In genomic region chr4:155217241-155218103, GRCm38 (mm10) we compare ENCODE assay signal across 9 mouse cellular contexts. TPM values are rescaled to one million over a fixed set of nuclear protein-coding genes. Genes with fewer than 3 reads are reported as not detected.
DNase-seq lines count a peak whose midpoint lies in the region; ATAC-seq and TF ChIP-seq lines count a peak whose summit lies in the region.
"Had no signal": no experiment of that assay in that cellular context is flagged by ENCODE, and none has a peak within 500 bp of the region (broad histone marks: within the 10 kb centered on the region; RNA-seq: fewer than 3 reads in every experiment).

No protein-coding gene starts in this region.

- TF ChIP-seq CTCF in bone marrow, adult 2 months (IDR thresholded peaks at IDR 0.05; ENCODE audit: control insufficient read depth, insufficient read depth, low read length) = no peak

- no peak for DNase-seq in forebrain, embryonic 11.5 days (ENCODE audit: low spot score)
- no peak for DNase-seq in forebrain, embryonic 14.5 days (ENCODE audit: low spot score)
- DNase-seq in liver, embryonic 11.5 days (ENCODE audit: low spot score) = no peak
- DNase-seq in naive thymus-derived CD4-positive, alpha-beta T cell, adult 2 months (ENCODE audit: low read depth) = peak; percentile 76
- DNase-seq in left cerebral cortex, adult 8-10 months (ENCODE audit: low spot score in 2 of 2) = no peak
- DNase-seq in right cerebral cortex, adult 18-20 months = no peak

- H3K4me3 ChIP-seq in forebrain, embryonic 11.5 days (ENCODE audit: low read depth, low read length) = no peak overlapping the region
- no peak overlapping the region for H3K4me3 ChIP-seq in forebrain, embryonic 14.5 days (ENCODE audit: low read depth, low read length)
- H3K4me3 ChIP-seq in bone marrow, adult 2 months (replicated peaks; ENCODE audit: control insufficient read depth, low read depth, low read length) = no peak overlapping the region
- no peak overlapping the region for H3K4me3 ChIP-seq in hindbrain, embryonic 13.5 days
- H3K4me3 ChIP-seq in liver, embryonic 11.5 days (ENCODE audit: low read depth, low read length) = no peak overlapping the region

- WGBS in forebrain, embryonic 11.5 days = 79% methylated on average over 12 of the region's 12 CpGs
- 81% methylated on average over 12 of the region's 12 CpGs for WGBS in forebrain, embryonic 14.5 days
- 27% methylated on average over 12 of the region's 12 CpGs for WGBS in bone marrow, adult 2 months
- WGBS in hindbrain, embryonic 13.5 days = 61% methylated on average over 12 of the region's 12 CpGs
- 52% methylated on average over 12 of the region's 12 CpGs for WGBS in liver, embryonic 11.5 days

- H3K36me3 ChIP-seq in forebrain, embryonic 11.5 days (ENCODE audit: control insufficient read depth, insufficient read depth, low read length) = no peaks in the 10 kb centered on the region; the same call in 1 of the 2 replicates
- no peaks in the 10 kb centered on the region for H3K36me3 ChIP-seq in forebrain, embryonic 14.5 days (ENCODE audit: control insufficient read depth, insufficient read depth, low read length)
- no peaks in the 10 kb centered on the region for H3K36me3 ChIP-seq in hindbrain, embryonic 13.5 days
- no peaks in the 10 kb centered on the region for H3K36me3 ChIP-seq in liver, embryonic 11.5 days (ENCODE audit: control insufficient read depth, insufficient read depth, low read length)

- no peak overlapping the region for H3K9ac ChIP-seq in forebrain, embryonic 11.5 days (ENCODE audit: low read length)
- no peak overlapping the region for H3K9ac ChIP-seq in forebrain, embryonic 14.5 days (ENCODE audit: low read length)
- 0 out of 2 replicates have a peak overlapping the region, but pooled peaks have one; percentile 49 for H3K9ac ChIP-seq in hindbrain, embryonic 13.5 days
- no peak overlapping the region for H3K9ac ChIP-seq in liver, embryonic 11.5 days (ENCODE audit: low read depth, low read length)

- H3K27me3 ChIP-seq in forebrain, embryonic 11.5 days (ENCODE audit: control insufficient read depth, insufficient read depth, low read length) = no peaks in the 10 kb centered on the region
- no peaks in the 10 kb centered on the region for H3K27me3 ChIP-seq in forebrain, embryonic 14.5 days (replicated peaks; ENCODE audit: control insufficient read depth, insufficient read depth, low read length)
- no peaks in the 10 kb centered on the region for H3K27me3 ChIP-seq in hindbrain, embryonic 13.5 days
- peaks cover 11% of the 10 kb centered on the region; the same call in 1 of the 2 replicates for H3K27me3 ChIP-seq in liver, embryonic 11.5 days (replicated peaks; ENCODE audit: control insufficient read depth, insufficient read depth, low read length)

- peaks cover 63% of the 10 kb centered on the region for H3K4me1 ChIP-seq in forebrain, embryonic 11.5 days (replicated peaks; ENCODE audit: control insufficient read depth, insufficient read depth, low read length)
- peaks cover 77% of the 10 kb centered on the region for H3K4me1 ChIP-seq in forebrain, embryonic 14.5 days (ENCODE audit: control insufficient read depth, insufficient read depth, low read length)
- peaks cover 31% of the 10 kb centered on the region for H3K4me1 ChIP-seq in bone marrow, adult 2 months (ENCODE audit: control insufficient read depth, insufficient read depth, low read length)
- peaks cover 93% of the 10 kb centered on the region for H3K4me1 ChIP-seq in hindbrain, embryonic 13.5 days (replicated peaks)
- peaks cover 64% of the 10 kb centered on the region for H3K4me1 ChIP-seq in liver, embryonic 11.5 days (replicated peaks; ENCODE audit: control insufficient read depth, insufficient read depth, low read length)

- H3K4me2 ChIP-seq in forebrain, embryonic 11.5 days (ENCODE audit: low read depth, low read length, severe bottlenecking) = no peak overlapping the region
- no peak overlapping the region; the same call in 1 of the 2 replicates for H3K4me2 ChIP-seq in forebrain, embryonic 14.5 days (ENCODE audit: low read length)
- peak overlapping the region; percentile 100 for H3K4me2 ChIP-seq in hindbrain, embryonic 13.5 days
- H3K4me2 ChIP-seq in liver, embryonic 11.5 days = peak overlapping the region; percentile 15

- ATAC-seq in forebrain, embryonic 11.5 days (replicated peaks; ENCODE audit: low FRiP score) = no peak
- ATAC-seq in forebrain, embryonic 14.5 days = no peak
- ATAC-seq in hindbrain, embryonic 13.5 days (ENCODE audit: low FRiP score) = no peak
- no peak for ATAC-seq in liver, embryonic 11.5 days (replicated peaks; ENCODE audit: low FRiP score)

- no peak for TF ChIP-seq POLR2A in bone marrow, adult 2 months (IDR thresholded peaks at IDR 0.05; ENCODE audit: borderline replicate concordance, control insufficient read depth, low read depth, low read length)

- H3K9me3 ChIP-seq in forebrain, embryonic 11.5 days (ENCODE audit: control insufficient read depth, low read length) = no peaks in the 10 kb centered on the region
- H3K9me3 ChIP-seq in forebrain, embryonic 14.5 days (replicated peaks; ENCODE audit: control insufficient read depth, low read length) = no peaks in the 10 kb centered on the region
- no peaks in the 10 kb centered on the region for H3K9me3 ChIP-seq in hindbrain, embryonic 13.5 days
- no peaks in the 10 kb centered on the region for H3K9me3 ChIP-seq in liver, embryonic 11.5 days (ENCODE audit: control insufficient read depth, low read length)
- H3K9me3 ChIP-seq: G1E had no signal

- H3K27ac ChIP-seq in forebrain, embryonic 11.5 days (ENCODE audit: low read depth, low read length) = peak overlapping the region; percentile 41; the same call in 1 of the 2 replicates
- H3K27ac ChIP-seq in forebrain, embryonic 14.5 days (ENCODE audit: low read depth, low read length) = no peak overlapping the region
- H3K27ac ChIP-seq in bone marrow, adult 2 months (ENCODE audit: control insufficient read depth, insufficient read depth, low read depth, low read length, poor library complexity) = peak overlapping the region; percentile 37; the same call in 1 of the 2 replicates
- 0 out of 2 replicates have a peak overlapping the region, but pooled peaks have one; percentile 64 for H3K27ac ChIP-seq in hindbrain, embryonic 13.5 days
- H3K27ac ChIP-seq in liver, embryonic 11.5 days (ENCODE audit: low read depth, low read length) = no peak overlapping the region

RNA-seq across cellular contexts. Expression of gene Ski, which starts 4.9 kb away (rescaled TPM):
- 14.1 and 14.7 TPM in 2 replicates for polyA plus RNA-seq in forebrain, embryonic 11.5 days (2014; fragmentation: Nextera tagmentation; extraction: Ambion mirVana)
- 16.2 and 17.1 TPM in 2 replicates for polyA plus RNA-seq in forebrain, embryonic 14.5 days (2014; fragmentation: Nextera tagmentation; extraction: Ambion mirVana)
- polyA plus RNA-seq in bone marrow, adult 2 months (2011; ENCODE audit: insufficient read depth, insufficient read length, low replicate concordance, missing spikeins) = 7.0 and 10.4 TPM in 2 replicates
- polyA plus RNA-seq in hindbrain, embryonic 13.5 days (2015; fragmentation: Nextera tagmentation; extraction: Ambion mirVana) = 10.3 and 10.4 TPM in 2 replicates
- 8.2 and 9.8 TPM in 2 replicates for polyA plus RNA-seq in liver, embryonic 11.5 days (2014; fragmentation: Nextera tagmentation; extraction: Ambion mirVana)
- 100 to 1,000 TPM; 118 to 126 (median 121) TPM for total RNA-seq in left cerebral cortex, adult 8-10 months (2022)

RNA-seq across cellular contexts. Expression of gene Faap20, which starts 32.1 kb away (rescaled TPM):
- polyA plus RNA-seq in forebrain, embryonic 11.5 days (2014; fragmentation: Nextera tagmentation; extraction: Ambion mirVana) = 105 and 107 TPM in 2 replicates
- 81.2 and 87.4 TPM in 2 replicates for polyA plus RNA-seq in forebrain, embryonic 14.5 days (2014; fragmentation: Nextera tagmentation; extraction: Ambion mirVana)
- polyA plus RNA-seq in bone marrow, adult 2 months (2011; ENCODE audit: insufficient read depth, insufficient read length, low replicate concordance, missing spikeins) = 19.3 and 29.3 TPM in 2 replicates
- 78.8 and 84.8 TPM in 2 replicates for polyA plus RNA-seq in hindbrain, embryonic 13.5 days (2015; fragmentation: Nextera tagmentation; extraction: Ambion mirVana)
- 50.1 and 55.0 TPM in 2 replicates for polyA plus RNA-seq in liver, embryonic 11.5 days (2014; fragmentation: Nextera tagmentation; extraction: Ambion mirVana)
- 10 to 100 TPM; 32.7 to 37.6 (median 34.4) TPM for total RNA-seq in left cerebral cortex, adult 8-10 months (2022)

Comparison
In these comparisons a context has a peak if more than half of its experiments do, and no peak if none do; other contexts are left out.
1. H3K27ac ChIP-seq: peak in forebrain, embryonic 11.5 days (single experiment), bone marrow, adult 2 months (single experiment) and hindbrain, embryonic 13.5 days (single experiment); none in forebrain, embryonic 14.5 days (single experiment) and liver, embryonic 11.5 days (single experiment).
2. H3K4me2 ChIP-seq: peak in hindbrain, embryonic 13.5 days (single experiment) and liver, embryonic 11.5 days (single experiment); none in forebrain, embryonic 11.5 days (single experiment) and forebrain, embryonic 14.5 days (single experiment).